Mouse (Mus musculus) left cerebral cortex, adult 8-10 months (tissue): ENCODE results near the gene Foxn2. TPM values are rescaled to one million over a fixed set of nuclear protein-coding genes. Genes with fewer than 3 reads are reported as not detected.
"Not testable (repeated sequence)": the region's sequence is repeated elsewhere in the genome, so short reads cannot be mapped to it uniquely, and the experiment has no call there.

ENCODE experiments used
- DNase-seq, 2 experiments: peaks; one replicate each; pipeline ENCODE4 v3.0.0; 2022; ENCODE audit warnings: low spot score in 2 of 2
- total RNA-seq, 4 experiments: library from RNA; stranded (reverse); gene quantifications; 2 replicates each; pipeline ENCODE4 v1.2.4; 2022

Gene Foxn2
- 10 to 100 TPM; 16.3 to 18.8 (median 17.6) TPM for total RNA-seq

GRCm38 (mm10) chr17:88440285-88441000 is at the start of gene Foxn2:
Foxn2 (plus strand) TSS chr17:88440711.
- peak; percentile 59 to 83 for DNase-seq

- DNase-seq, result no peak
These were observed 43.0 kb upstream of the Foxn2 start for GRCm38 (mm10) chr17:88397501-88397900.

GRCm38 (mm10) chr17:88398090-88398489 is 42.4 kb upstream of the Foxn2 start:
- DNase-seq, result no peak

GRCm38 (mm10) chr17:88398854-88399253 is 41.7 kb upstream of the Foxn2 start:
- DNase-seq, result no peak

GRCm38 (mm10) chr17:88400122-88400521 is 40.4 kb upstream of the Foxn2 start:
- DNase-seq, result no peak

GRCm38 (mm10) chr17:88400702-88401475 is 39.6 kb upstream of the Foxn2 start:
- DNase-seq, result no peak

- no peak for DNase-seq
These were observed 37.2 kb upstream of the Foxn2 start for GRCm38 (mm10) chr17:88403269-88403668.

- DNase-seq, result no peak
These were observed 36.0 kb upstream of the Foxn2 start for GRCm38 (mm10) chr17:88404471-88404870.

GRCm38 (mm10) chr17:88405076-88405475 is 35.4 kb upstream of the Foxn2 start:
- DNase-seq, result no peak

GRCm38 (mm10) chr17:88409706-88410105 is 30.8 kb upstream of the Foxn2 start:
- no peak for DNase-seq

- no peak for DNase-seq
These were observed 27.2 kb upstream of the Foxn2 start for GRCm38 (mm10) chr17:88413155-88413836.

GRCm38 (mm10) chr17:88420426-88420825 is 20.1 kb upstream of the Foxn2 start:
- no peak for DNase-seq

- DNase-seq, result no peak
These were observed 19.3 kb upstream of the Foxn2 start for GRCm38 (mm10) chr17:88421246-88421645.

- no peak for DNase-seq
These were observed 9.8 kb upstream of the Foxn2 start for GRCm38 (mm10) chr17:88430719-88431118.

- DNase-seq, result no peak
These were observed 9.0 kb upstream of the Foxn2 start for GRCm38 (mm10) chr17:88431486-88431885.

- no peak for DNase-seq
These were observed 8.5 kb upstream of the Foxn2 start for GRCm38 (mm10) chr17:88431987-88432386.

GRCm38 (mm10) chr17:88435322-88435721 is 5.2 kb upstream of the Foxn2 start:
- DNase-seq, result no peak

GRCm38 (mm10) chr17:88436284-88436683 is 4.2 kb upstream of the Foxn2 start:
- DNase-seq, result no peak

- DNase-seq, result not testable (repeated sequence)
These were observed 3.8 kb upstream of the Foxn2 start for GRCm38 (mm10) chr17:88436749-88437148.

- no peak for DNase-seq
These were observed 3.1 kb upstream of the Foxn2 start for GRCm38 (mm10) chr17:88437391-88437790.

GRCm38 (mm10) chr17:88439536-88440050 is 918 bp upstream of the Foxn2 start:
- no peak for DNase-seq

GRCm38 (mm10) chr17:88441001-88441431 is 505 bp downstream of the Foxn2 start:
- no peak for DNase-seq
